12 mouse cellular contexts compared by ENCODE assay signal in the genomic region with DNA sequence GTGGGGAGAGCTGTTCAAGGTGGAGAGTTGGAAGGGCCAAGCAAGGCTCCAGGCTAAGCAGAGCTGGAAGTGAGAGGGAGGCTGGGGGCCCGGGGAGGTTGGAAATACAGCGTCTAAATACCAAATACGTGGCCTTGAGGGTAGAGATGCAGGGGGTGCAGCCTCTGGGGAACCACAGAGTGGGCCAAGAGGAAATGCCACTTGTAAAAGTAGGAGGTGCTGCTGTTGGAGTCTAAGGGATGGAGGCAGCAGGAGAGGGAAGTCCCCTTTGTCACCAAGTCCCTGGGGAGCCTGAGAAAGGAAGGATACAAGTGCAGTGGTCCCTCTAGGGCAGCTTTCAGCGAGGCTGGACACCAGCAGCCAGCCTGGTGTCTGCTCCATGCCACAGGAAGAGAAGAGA.
A peak's percentile ranks its signal among the peaks of the same experiment; 100 is the strongest.
DNase-seq lines count a peak whose midpoint lies in the region; ATAC-seq and TF ChIP-seq lines count a peak whose summit lies in the region.
"Had no signal": no experiment of that assay in that cellular context is flagged by ENCODE, and none has a peak within 500 bp of the region (broad histone marks: within the 10 kb centered on the region; RNA-seq: fewer than 3 reads in every experiment).

No protein-coding gene starts in this region.

- no peak for TF ChIP-seq RAD21 in CH12.LX (IDR thresholded peaks at IDR 0.05; ENCODE audit: low read depth, low read length)

- peak overlapping the region; percentile 81 for H3K27ac ChIP-seq in heart, embryonic 12.5 days (ENCODE audit: poor library complexity, severe bottlenecking)
- H3K27ac ChIP-seq in liver, embryonic 11.5 days (ENCODE audit: low read depth, low read length) = peak overlapping the region; percentile 16; the same call in 1 of the 2 replicates
- no peak overlapping the region for H3K27ac ChIP-seq in liver, postnatal 0 days (ENCODE audit: low read depth)
- no peak overlapping the region for H3K27ac ChIP-seq in CH12.LX (ENCODE audit: insufficient read depth, low read depth)
- H3K27ac ChIP-seq: embryonic facial prominence, embryonic 13.5 days; kidney, postnatal 0 days; limb, embryonic 15.5 days had no signal

- no peak for TF ChIP-seq POLR2A in CH12.LX (IDR thresholded peaks at IDR 0.05; ENCODE audit: low read depth, low read length)

- WGBS in heart, embryonic 12.5 days = 31% methylated on average over 4 of the region's 4 CpGs
- 39% methylated on average over 4 of the region's 4 CpGs for WGBS in liver, embryonic 11.5 days
- 40% methylated on average over 4 of the region's 4 CpGs for WGBS in liver, postnatal 0 days (ENCODE audit: insufficient replicate concordance)

- H3K79me2 ChIP-seq in CH12.LX (replicated peaks; ENCODE audit: control insufficient read depth, extremely low read depth, insufficient read depth, poor library complexity, severe bottlenecking) = peaks cover 33% of the 10 kb centered on the region

- H3K9me3 ChIP-seq in heart, embryonic 12.5 days (replicated peaks) = no peaks in the 10 kb centered on the region
- H3K9me3 ChIP-seq in liver, embryonic 11.5 days (ENCODE audit: control insufficient read depth, low read length) = no peaks in the 10 kb centered on the region
- no peaks in the 10 kb centered on the region for H3K9me3 ChIP-seq in liver, postnatal 0 days (ENCODE audit: low read length)
- H3K9me3 ChIP-seq in CH12.LX (replicated peaks; ENCODE audit: low read length) = no peaks in the 10 kb centered on the region
- H3K9me3 ChIP-seq: embryonic facial prominence, embryonic 13.5 days; limb, embryonic 15.5 days had no signal

- TF ChIP-seq CTCF in liver, postnatal 0 days (IDR thresholded peaks at IDR 0.05; ENCODE audit: low read depth) = no peak
- TF ChIP-seq CTCF in CH12.LX (conservative IDR thresholded peaks at IDR 0.05 in 1 of 2, IDR thresholded peaks at IDR 0.05 in 1 of 2; ENCODE audit: low read depth in 2 of 2, low read length in 2 of 2) = no peak

- DNase-seq in heart, adult 11 months = no peak
- DNase-seq in liver, embryonic 11.5 days (ENCODE audit: low spot score) = no peak
- DNase-seq in liver, postnatal 0 days = no peak
- DNase-seq in CH12.LX (ENCODE audit: extremely low read depth) = no peak
- no peak for DNase-seq in thymus, postnatal 25 days
- DNase-seq: adrenal gland, postnatal 36 days; thymus, adult 2 months had no signal

- H3K4me2 ChIP-seq in heart, embryonic 12.5 days = peak overlapping the region; percentile 6; the same call in 1 of the 2 replicates
- no peak overlapping the region for H3K4me2 ChIP-seq in liver, embryonic 11.5 days
- H3K4me2 ChIP-seq in liver, postnatal 0 days (ENCODE audit: low read depth, low read length) = no peak overlapping the region
- H3K4me2 ChIP-seq in CH12.LX (ENCODE audit: insufficient read depth, low read depth, poor library complexity, severe bottlenecking) = no peak overlapping the region; the same call in 1 of the 2 replicates
- H3K4me2 ChIP-seq: embryonic facial prominence, embryonic 13.5 days; limb, embryonic 15.5 days had no signal

- in situ Hi-C loops in CH12.LX (cut with MboI; ENCODE audit: low pct_ligation_motif_present, low pct_unique_long_range_greater_than_20kb, low sequenced_read_pairs) = no loop called here

- peak overlapping the region; percentile 33; the same call in 1 of the 2 replicates for H3K9ac ChIP-seq in heart, embryonic 12.5 days
- H3K9ac ChIP-seq in liver, embryonic 11.5 days (ENCODE audit: low read depth, low read length) = peak overlapping the region; percentile 37; the same call in 1 of the 2 replicates
- H3K9ac ChIP-seq in liver, postnatal 0 days (replicated peaks) = no peak overlapping the region
- H3K9ac ChIP-seq in CH12.LX (ENCODE audit: insufficient read depth, low read depth) = no peak overlapping the region
- H3K9ac ChIP-seq: embryonic facial prominence, embryonic 13.5 days; limb, embryonic 15.5 days had no signal

- peaks cover 81% of the 10 kb centered on the region for H3K4me1 ChIP-seq in heart, embryonic 12.5 days (replicated peaks)
- peaks cover 84% of the 10 kb centered on the region for H3K4me1 ChIP-seq in liver, embryonic 11.5 days (replicated peaks; ENCODE audit: control insufficient read depth, insufficient read depth, low read length)
- peaks cover 34% of the 10 kb centered on the region for H3K4me1 ChIP-seq in liver, postnatal 0 days (ENCODE audit: insufficient read depth)
- peaks cover 45 to 58% of the 10 kb centered on the region in 2 experiments for H3K4me1 ChIP-seq in CH12.LX (ENCODE audit: control insufficient read depth in 1 of 2, insufficient read depth in 2 of 2)

- TF ChIP-seq EP300 in liver, postnatal 0 days (IDR thresholded peaks at IDR 0.05; ENCODE audit: low read depth) = no peak
- TF ChIP-seq EP300 in CH12.LX (IDR thresholded peaks at IDR 0.05; ENCODE audit: low read length) = peak; percentile 26; the same call in 1 of the 2 replicates

- H3K36me3 ChIP-seq in heart, embryonic 12.5 days = no peaks in the 10 kb centered on the region
- no peaks in the 10 kb centered on the region for H3K36me3 ChIP-seq in liver, embryonic 11.5 days (ENCODE audit: control insufficient read depth, insufficient read depth, low read length)
- no peaks in the 10 kb centered on the region for H3K36me3 ChIP-seq in liver, postnatal 0 days (replicated peaks; ENCODE audit: insufficient read depth, low read length)
- peaks cover 3 to 28% of the 10 kb centered on the region in 2 experiments for H3K36me3 ChIP-seq in CH12.LX (replicated peaks in 1 of 2; ENCODE audit: control insufficient read depth in 1 of 2, insufficient read depth in 1 of 2, low read length in 1 of 2)
- H3K36me3 ChIP-seq: embryonic facial prominence, embryonic 13.5 days; limb, embryonic 15.5 days had no signal

- no peaks in the 10 kb centered on the region for H3K27me3 ChIP-seq in heart, embryonic 12.5 days (replicated peaks)
- H3K27me3 ChIP-seq in liver, embryonic 11.5 days (replicated peaks; ENCODE audit: control insufficient read depth, insufficient read depth, low read length) = no peaks in the 10 kb centered on the region
- no peaks in the 10 kb centered on the region for H3K27me3 ChIP-seq in liver, postnatal 0 days (ENCODE audit: insufficient read depth, low read length)
- no peaks in the 10 kb centered on the region for H3K27me3 ChIP-seq in CH12.LX (replicated peaks)
- H3K27me3 ChIP-seq: embryonic facial prominence, embryonic 13.5 days; limb, embryonic 15.5 days had no signal

- dilution Hi-C loops in CH12.LX (cut with MboI; ENCODE audit: extremely low pct_ligation_motif_present, extremely low pct_unique_long_range_greater_than_20kb, low sequenced_read_pairs) = no loop called here

- no peak overlapping the region for H3K4me3 ChIP-seq in heart, embryonic 12.5 days
- no peak overlapping the region for H3K4me3 ChIP-seq in liver, embryonic 11.5 days (ENCODE audit: low read depth, low read length)
- H3K4me3 ChIP-seq in liver, postnatal 0 days (ENCODE audit: low read depth, low read length) = no peak overlapping the region
- peak overlapping the region in 1 of 3 experiments; percentile 10 for H3K4me3 ChIP-seq in CH12.LX (replicated peaks in 1 of 3; ENCODE audit: low read depth in 2 of 3, low read length in 2 of 3, poor library complexity in 1 of 3)
- H3K4me3 ChIP-seq: embryonic facial prominence, embryonic 13.5 days; limb, embryonic 15.5 days had no signal

- ATAC-seq in heart, embryonic 12.5 days (ENCODE audit: insufficient number of reproducible peaks, low FRiP score) = no peak
- no peak for ATAC-seq in liver, embryonic 11.5 days (replicated peaks; ENCODE audit: low FRiP score)
- ATAC-seq in liver, postnatal 0 days = no peak
- ATAC-seq in granulocyte monocyte progenitor cell, adult 5-6 weeks (replicated peaks; ENCODE audit: poor library complexity, severe bottlenecking) = peak; percentile 59

TF ChIP-seq in CH12.LX, 34 proteins besides CTCF, POLR2A, EP300 and RAD21:
- TF ChIP-seq ETS1 (conservative IDR thresholded peaks at IDR 0.05; ENCODE audit: low read depth, low read length) = no peak
- TF ChIP-seq IRF4 (IDR thresholded peaks at IDR 0.05; ENCODE audit: low read depth, low read length) = 0 out of 2 replicates have a peak, but pooled peaks have one; percentile 7

Comparison
In these comparisons a context has a peak if more than half of its experiments do, and no peak if none do; other contexts are left out.
1. H3K27ac ChIP-seq: peak in heart, embryonic 12.5 days (single experiment) and liver, embryonic 11.5 days (single experiment); none in liver, postnatal 0 days (single experiment) and CH12.LX (single experiment).
2. H3K9ac ChIP-seq: peak in heart, embryonic 12.5 days (single experiment) and liver, embryonic 11.5 days (single experiment); none in liver, postnatal 0 days (single experiment) and CH12.LX (single experiment).